In the genomic region with DNA sequence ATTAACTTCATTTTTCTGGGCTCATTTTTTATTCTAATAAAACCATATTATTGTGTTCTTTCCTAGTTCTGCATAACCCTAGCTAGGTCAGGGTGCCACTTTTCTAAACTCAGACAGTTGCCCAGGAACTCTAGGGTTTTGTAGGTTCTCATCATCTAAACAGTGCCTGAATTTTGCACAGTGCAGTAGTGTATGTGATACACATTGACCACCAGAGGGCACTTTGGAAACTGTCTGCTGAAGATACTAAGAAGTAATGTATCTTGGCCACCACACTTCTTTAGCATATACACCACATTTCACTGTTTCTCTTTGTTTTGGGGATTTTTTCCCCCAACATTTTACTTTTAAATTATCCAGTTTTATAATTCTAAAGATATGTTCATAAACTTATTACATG, we compare ENCODE assay signal across 8 mouse cellular contexts. TPM values are rescaled to one million over a fixed set of nuclear protein-coding genes. Genes with fewer than 3 reads are reported as not detected.
A peak's percentile ranks its signal among the peaks of the same experiment; 100 is the strongest.
DNase-seq lines count a peak whose midpoint lies in the region; ATAC-seq and TF ChIP-seq lines count a peak whose summit lies in the region.
"Had no signal": no experiment of that assay in that cellular context is flagged by ENCODE, and none has a peak within 500 bp of the region (broad histone marks: within the 10 kb centered on the region; RNA-seq: fewer than 3 reads in every experiment).

No protein-coding gene starts in this region.

- peak; percentile 64; the same call in 1 of the 2 replicates for TF ChIP-seq CTCF in brain, embryonic 14.5 days (IDR thresholded peaks at IDR 0.05; ENCODE audit: borderline replicate concordance, extremely low read depth, insufficient read depth, insufficient read length)

- H3K4me2 ChIP-seq in neural tube, embryonic 11.5 days (ENCODE audit: low read depth), result no peak overlapping the region

- H3K27ac ChIP-seq in neural tube, embryonic 11.5 days (ENCODE audit: low read depth, low read length), result no peak overlapping the region

- no peak overlapping the region for H3K9ac ChIP-seq in neural tube, embryonic 11.5 days (ENCODE audit: low read length)

- no peaks in the 10 kb centered on the region for H3K27me3 ChIP-seq in neural tube, embryonic 11.5 days (ENCODE audit: control insufficient read depth, insufficient read depth, low read length)

- H3K9me3 ChIP-seq in neural tube, embryonic 11.5 days (ENCODE audit: control insufficient read depth, low read length), result no peaks in the 10 kb centered on the region

- ATAC-seq in neural tube, embryonic 11.5 days (ENCODE audit: insufficient read depth, low FRiP score, low TSS enrichment), result peak; percentile 77
- ATAC-seq in inflammation-experienced regulatory T-cells, adult 6 months, result peak; percentile 91
- ATAC-seq in neutrophil, adult 5-6 weeks (ENCODE audit: extremely low read depth, insufficient number of reproducible peaks, low FRiP score, poor library complexity, severe bottlenecking), result peak; percentile 78; the same call in 1 of the 2 replicates

- DNase-seq in neural tube, embryonic 11.5 days (ENCODE audit: low spot score), result no peak
- no peak for DNase-seq in neural tube, embryonic 10.5 days (ENCODE audit: extremely low spot score, low spot score)
- DNase-seq in brain, embryonic 14.5 days (ENCODE audit: low read depth), result peak; percentile 77
- DNase-seq in natural killer cell, adult 2 months (ENCODE audit: low spot score in 2 of 2), result no peak
- DNase-seq in urinary bladder, postnatal 10 days (ENCODE audit: low spot score), result no peak

- no peaks in the 10 kb centered on the region for H3K36me3 ChIP-seq in neural tube, embryonic 11.5 days (ENCODE audit: control insufficient read depth, insufficient read depth, low read length)

- no peak overlapping the region for H3K4me3 ChIP-seq in neural tube, embryonic 11.5 days (ENCODE audit: low read depth, low read length)
- H3K4me3 ChIP-seq: myocyte had no signal

- no peaks in the 10 kb centered on the region for H3K4me1 ChIP-seq in neural tube, embryonic 11.5 days (ENCODE audit: control insufficient read depth, insufficient read depth, low read length)

- no peak for TF ChIP-seq POLR2A in brain, embryonic 14.5 days (IDR thresholded peaks at IDR 0.05; ENCODE audit: borderline replicate concordance, extremely low read depth, insufficient read depth, insufficient read length, poor library complexity, severe bottlenecking)

RNA-seq across cellular contexts. Expression of a gene that starts 22.6 kb away (rescaled TPM):
- polyA plus RNA-seq in neural tube, embryonic 11.5 days (2014; fragmentation: Nextera tagmentation; extraction: Ambion mirVana), result 46.5 and 47.9 TPM in 2 replicates
- 32.7 and 36.8 TPM in 2 replicates for polyA plus RNA-seq in brain, embryonic 14.5 days (2012; rRNA removed)
- polyA plus RNA-seq in inflammation-experienced regulatory T-cells, adult 6 months (2017; shearing (Covaris generic)), result 10 to 100 TPM in 2 of 3 experiments, 1 to 10 TPM in 1; 9.1 to 12.0 (median 11.0) TPM
- total RNA-seq in neutrophil, adult 5-6 weeks (2017), result 3.1 and 3.9 TPM in 2 replicates
